Mouse (Mus musculus) thymus, postnatal 4 days (tissue): ENCODE data around the gene Foxp4.
"Not testable (repeated sequence)": the region's sequence is repeated elsewhere in the genome, so short reads cannot be mapped to it uniquely, and the experiment has no call there.

Experiments
- DNase-seq: peaks from one replicate; pipeline ENCODE4 v3.0.0; 2021

Gene Foxp4

GRCm38 (mm10) chr17:47889267-47889666 lies 35.2 kb downstream of the Foxp4 start:
- no peak for DNase-seq

- no peak for DNase-seq
Measured at GRCm38 (mm10) chr17:47888641-47889040, 35.8 kb downstream of the Foxp4 start.

GRCm38 (mm10) chr17:47888155-47888455 lies 36.3 kb downstream of the Foxp4 start:
- DNase-seq, result no peak

GRCm38 (mm10) chr17:47887381-47888154 lies 36.9 kb downstream of the Foxp4 start:
- DNase-seq, result peak; percentile 71

GRCm38 (mm10) chr17:47883099-47883498 lies 41.3 kb downstream of the Foxp4 start:
- DNase-seq, result no peak

- no peak for DNase-seq
Measured at GRCm38 (mm10) chr17:47881330-47881729, 43.1 kb downstream of the Foxp4 start.

- no peak for DNase-seq
Measured at GRCm38 (mm10) chr17:47879207-47879606, 45.2 kb downstream of the Foxp4 start.

- DNase-seq, result no peak
Measured at GRCm38 (mm10) chr17:47878378-47879089, 45.9 kb downstream of the Foxp4 start.

GRCm38 (mm10) chr17:47877715-47878377 lies 46.6 kb downstream of the Foxp4 start:
- DNase-seq, result no peak

GRCm38 (mm10) chr17:47876776-47877714 lies 47.4 kb downstream of the Foxp4 start:
- DNase-seq, result no peak

GRCm38 (mm10) chr17:47873341-47873791 lies 51.1 kb downstream of the Foxp4 start:
- DNase-seq, result peak; percentile 91

GRCm38 (mm10) chr17:47872311-47873011 lies 52.0 kb downstream of the Foxp4 start:
- DNase-seq, result no peak

GRCm38 (mm10) chr17:47869874-47870273 lies 54.6 kb downstream of the Foxp4 start:
- no peak for DNase-seq

GRCm38 (mm10) chr17:47866037-47866436 lies 58.4 kb downstream of the Foxp4 start:
- DNase-seq, result peak; percentile 33

GRCm38 (mm10) chr17:47864496-47864895 lies 59.9 kb downstream of the Foxp4 start:
- peak; percentile 97 for DNase-seq

- DNase-seq, result no peak
Measured at GRCm38 (mm10) chr17:47863437-47863836, 61.0 kb downstream of the Foxp4 start.

GRCm38 (mm10) chr17:47863023-47863422 lies 61.4 kb downstream of the Foxp4 start:
- no peak for DNase-seq

GRCm38 (mm10) chr17:47855544-47855943 lies 68.9 kb downstream of the Foxp4 start:
- DNase-seq, result no peak

- DNase-seq, result no peak
Measured at GRCm38 (mm10) chr17:47854908-47855307, 69.5 kb downstream of the Foxp4 start.

GRCm38 (mm10) chr17:47853760-47854159 lies 70.7 kb downstream of the Foxp4 start:
- DNase-seq, result no peak

GRCm38 (mm10) chr17:47853336-47853735 lies 71.1 kb downstream of the Foxp4 start:
- DNase-seq, result no peak

GRCm38 (mm10) chr17:47851798-47852360 lies 72.6 kb downstream of the Foxp4 start:
- not testable (repeated sequence) for DNase-seq
